Mouse (Mus musculus) kidney, adult 9 months (tissue): ENCODE measurements around the gene Ctsw.

ENCODE experiments used
- DNase-seq: peaks from one replicate; pipeline ENCODE4 v3.0.0; 2022

Gene Ctsw

DNA sequence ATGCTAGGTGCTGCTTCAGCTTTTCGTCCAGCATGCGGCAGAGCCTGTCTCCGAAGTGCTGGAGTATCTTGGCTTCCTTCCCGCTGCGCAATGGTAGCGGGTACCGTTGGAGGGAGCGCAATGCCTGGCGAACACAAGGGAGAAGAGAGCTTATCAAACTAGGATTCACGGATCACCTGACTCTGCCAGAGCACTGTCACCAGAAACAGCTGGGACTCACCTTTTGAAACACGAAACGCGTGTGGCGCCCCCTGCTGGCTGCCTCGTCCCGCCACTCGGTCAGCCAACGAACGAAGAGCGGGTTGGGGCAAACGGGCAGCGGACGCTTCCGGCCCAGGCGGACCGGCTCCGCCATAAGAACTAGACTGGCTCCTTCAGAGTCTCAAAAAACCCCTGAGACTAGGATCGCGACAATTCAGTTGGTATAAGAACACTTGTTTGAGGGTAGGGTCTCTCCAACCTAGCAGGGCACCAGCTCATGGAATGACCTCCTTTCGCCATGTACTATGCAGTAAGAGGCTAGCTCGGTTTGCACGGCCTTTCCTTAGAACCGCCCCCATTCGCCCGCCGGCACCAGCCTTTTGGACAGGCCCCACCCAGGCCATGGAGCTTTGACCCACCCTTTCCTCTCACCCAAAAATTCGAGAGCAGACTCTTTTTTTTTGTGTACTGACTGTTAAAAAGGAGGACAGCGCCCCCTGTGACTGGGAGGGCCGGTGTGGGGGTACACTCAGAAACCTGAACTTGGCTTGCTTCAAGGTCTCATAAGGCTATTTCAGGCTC, 19.7 kb upstream of the Ctsw start, which contains the start of gene Mus81:
Gene Mus81 (minus strand): TSS at position 635 of the 783 bp plus-strand sequence.
- peak; percentile 99 for DNase-seq

DNA sequence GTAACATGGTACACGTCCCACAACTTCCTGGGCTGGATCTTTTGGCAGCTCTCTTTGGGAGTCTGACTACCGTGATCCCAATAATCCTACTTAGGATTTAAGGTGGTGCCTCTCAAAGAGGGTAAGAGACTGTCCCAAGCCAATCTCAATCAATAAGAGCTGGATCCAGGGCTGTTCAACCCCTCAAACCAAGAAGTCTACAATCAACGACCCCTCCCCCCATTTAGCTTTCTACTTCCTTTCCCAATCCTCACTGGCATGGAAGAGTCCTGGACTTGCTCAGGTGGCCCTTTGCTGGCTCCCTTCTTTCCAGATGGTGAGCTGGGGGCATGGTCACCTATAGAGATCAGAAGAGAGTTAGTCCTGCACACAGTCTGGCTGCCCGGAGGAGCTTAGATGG, 18.5 kb upstream of the Ctsw start:
- no peak for DNase-seq

DNA sequence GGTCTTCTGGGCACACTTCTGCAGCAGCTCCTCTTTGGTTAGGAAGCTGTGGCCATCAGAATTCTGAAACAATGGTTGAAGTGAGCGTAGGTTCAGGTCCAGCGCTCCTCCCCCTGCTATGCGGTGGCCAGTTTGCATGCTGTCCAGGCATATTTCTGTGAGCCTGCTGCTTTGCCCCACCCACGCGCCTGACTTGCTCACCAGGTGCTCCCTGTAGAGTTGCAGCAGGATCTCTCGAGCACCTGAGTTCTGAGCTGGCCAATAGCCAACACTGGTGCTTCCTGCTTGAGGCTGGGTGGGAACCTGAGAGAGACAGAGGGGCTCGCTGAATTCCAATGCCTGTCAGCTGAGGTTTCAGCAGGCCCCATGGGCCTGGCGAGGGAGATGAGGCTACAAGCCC, 18.0 kb upstream of the Ctsw start:
- no peak for DNase-seq

DNA sequence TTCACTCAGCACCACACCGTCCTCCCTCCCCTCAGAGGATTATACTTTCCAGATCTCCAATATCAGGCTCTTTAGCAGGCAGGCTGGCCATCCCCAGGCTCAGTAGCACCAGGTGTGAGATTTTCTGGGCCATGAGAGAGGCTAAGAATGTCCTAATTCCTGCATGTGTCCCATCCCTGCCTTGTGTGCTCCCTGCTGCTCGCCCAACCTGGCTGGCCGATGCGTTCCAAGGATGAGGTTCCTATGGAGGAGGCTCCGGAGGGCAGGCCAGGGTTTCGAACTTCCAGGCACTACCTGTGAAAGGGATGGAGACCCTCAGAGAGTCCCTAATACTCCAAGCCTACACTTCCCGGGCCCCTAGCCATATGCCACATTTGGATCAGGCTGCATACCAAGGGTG, 17.5 kb upstream of the Ctsw start:
- no peak for DNase-seq

DNA sequence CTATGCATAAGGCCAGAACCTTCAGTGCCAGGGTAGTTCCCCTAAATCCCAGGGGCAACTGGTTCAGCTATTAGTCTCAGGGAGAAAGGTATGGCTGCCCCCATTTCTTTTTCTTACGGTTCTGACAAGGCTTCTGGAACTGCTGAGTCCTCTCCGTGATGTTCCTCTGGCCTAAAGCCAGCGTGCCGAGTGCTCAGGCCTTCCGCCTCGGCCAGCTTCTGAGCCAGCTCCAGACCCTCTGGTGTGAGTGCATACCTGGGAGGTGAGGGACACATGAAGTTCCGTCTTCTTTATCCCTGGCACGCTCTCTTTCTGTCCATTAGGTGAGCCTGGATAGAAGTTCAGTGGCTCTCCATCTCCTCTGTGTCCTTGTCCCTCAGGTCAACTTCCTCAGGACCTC, 17.1 kb upstream of the Ctsw start:
- no peak for DNase-seq

DNA sequence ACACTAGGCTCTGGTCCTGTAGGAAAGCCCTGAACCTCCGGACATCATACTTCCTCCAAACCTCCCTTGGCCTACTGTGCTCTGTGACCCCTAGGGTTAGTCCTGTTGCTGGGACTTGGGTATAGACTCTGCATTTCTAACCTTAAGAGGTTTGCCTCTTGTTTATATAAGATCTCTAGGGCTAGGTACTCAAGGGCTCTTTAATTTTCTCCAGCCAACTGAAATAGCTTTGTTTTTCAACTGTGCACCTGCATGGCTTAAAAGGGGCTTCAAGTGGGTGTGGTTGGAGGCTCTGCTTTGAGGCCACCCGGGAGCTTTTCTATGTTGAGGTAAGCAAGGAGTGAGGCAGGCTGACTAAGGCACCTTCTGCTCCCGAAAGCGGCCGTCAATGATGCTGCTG, 16.2 kb upstream of the Ctsw start:
- DNase-seq: no peak

DNA sequence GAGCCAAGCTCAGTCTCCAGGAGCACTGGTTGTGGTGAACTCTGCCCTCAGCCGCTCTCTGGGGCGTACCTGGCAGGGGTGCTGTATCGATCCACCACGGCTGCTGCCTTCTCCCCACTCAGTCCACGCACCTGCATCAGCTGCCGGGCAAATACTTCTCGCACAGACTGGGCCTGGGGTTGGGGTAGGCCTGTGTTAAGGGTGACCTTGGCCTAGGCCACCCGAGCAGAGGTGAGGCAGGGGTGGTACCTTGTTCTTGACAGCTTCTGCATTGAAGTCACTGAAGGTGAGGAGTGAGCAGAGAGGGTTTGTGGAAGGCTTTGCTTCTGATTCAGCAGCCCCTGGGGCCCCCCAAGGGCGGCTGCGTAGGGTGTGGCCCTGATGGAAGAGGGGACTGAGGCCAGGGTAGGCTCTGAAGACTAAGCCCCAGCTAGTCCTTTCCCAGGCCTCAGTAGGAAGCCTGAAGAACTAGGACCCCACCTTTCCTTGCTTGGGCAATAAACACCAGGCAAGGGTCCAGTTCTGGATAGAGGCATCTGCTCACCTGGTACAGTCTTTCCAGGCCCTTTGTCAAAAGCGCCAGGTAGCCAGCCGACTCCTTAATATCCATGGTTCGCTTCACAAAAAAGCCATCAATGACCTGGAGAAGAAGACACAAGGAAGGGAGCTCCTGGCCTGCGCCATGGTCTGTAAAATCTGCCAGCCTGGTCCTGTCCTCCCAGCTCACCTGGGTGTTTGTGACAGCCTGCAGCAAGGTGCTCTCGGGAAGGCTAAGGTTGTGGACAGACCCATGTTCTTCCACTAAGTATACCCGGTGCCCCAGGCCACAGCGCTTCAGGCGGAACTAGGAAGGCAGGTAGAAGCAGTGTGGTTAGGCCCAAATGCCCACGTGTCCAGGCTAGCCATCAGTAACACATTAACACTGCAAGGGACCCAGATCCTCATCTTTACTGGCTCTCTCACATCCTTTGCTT, 15.4 kb upstream of the Ctsw start:
- DNase-seq: no peak

DNA sequence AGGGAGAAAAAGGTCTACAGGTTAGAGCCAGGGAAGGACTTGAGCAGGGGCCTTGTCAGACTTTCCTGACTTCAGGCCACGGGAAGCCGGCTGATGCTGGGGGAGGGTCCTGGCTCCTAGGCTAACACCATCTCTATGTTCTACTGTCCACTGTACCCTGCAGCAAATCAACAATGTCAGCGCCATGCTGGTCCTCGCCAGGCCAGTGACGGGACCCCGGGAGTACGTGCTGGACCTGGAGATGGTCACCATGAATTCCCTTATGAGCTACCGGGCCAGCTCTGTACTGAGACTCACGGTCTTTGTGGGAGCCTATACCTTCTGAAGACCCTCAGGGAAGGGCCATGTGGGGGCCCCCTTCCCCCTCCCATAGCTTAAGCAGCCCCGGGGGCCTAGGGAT, 13.1 kb upstream of the Ctsw start:
- no peak for DNase-seq

DNA sequence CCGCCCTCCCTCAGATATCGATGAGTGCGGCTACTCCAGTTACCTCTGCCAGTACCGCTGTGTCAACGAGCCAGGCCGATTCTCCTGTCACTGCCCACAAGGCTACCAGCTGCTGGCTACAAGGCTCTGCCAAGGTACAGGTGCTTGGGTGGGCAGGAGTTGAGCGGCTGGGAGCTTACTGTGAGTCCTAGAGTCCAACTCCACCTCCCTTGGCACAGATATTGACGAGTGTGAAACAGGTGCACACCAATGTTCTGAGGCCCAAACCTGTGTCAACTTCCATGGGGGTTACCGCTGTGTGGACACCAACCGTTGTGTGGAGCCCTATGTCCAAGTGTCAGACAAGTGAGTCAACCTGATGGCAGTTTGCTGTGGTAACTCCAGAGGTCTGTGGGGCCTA, 11.7 kb upstream of the Ctsw start:
- no peak for DNase-seq

DNA sequence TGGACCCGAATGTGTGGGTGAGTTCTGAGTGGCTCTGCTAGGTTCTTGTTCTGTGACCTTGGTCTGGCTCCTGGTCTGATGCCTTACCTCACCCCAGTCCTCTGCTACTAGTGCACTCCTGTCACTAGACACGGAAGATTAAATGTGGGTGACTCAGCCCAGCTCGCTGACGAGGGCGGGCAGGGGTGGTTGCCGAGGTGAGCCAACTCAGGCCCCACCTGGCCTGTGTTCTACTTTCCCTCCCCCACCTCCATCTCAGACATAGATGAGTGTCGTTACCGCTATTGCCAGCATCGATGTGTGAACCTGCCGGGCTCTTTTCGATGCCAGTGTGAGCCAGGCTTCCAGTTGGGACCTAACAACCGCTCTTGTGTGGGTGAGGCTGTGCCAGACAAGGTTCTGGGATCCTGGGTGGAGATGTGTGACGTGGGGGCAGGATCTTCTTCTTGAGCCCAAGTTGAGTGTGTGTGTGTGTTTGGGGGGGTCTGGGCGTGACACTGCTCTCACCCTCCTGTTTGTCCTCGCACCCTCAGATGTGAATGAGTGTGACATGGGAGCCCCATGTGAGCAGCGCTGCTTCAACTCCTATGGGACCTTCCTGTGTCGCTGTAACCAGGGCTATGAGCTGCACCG, 9.5 kb upstream of the Ctsw start:
- DNase-seq: no peak

DNA sequence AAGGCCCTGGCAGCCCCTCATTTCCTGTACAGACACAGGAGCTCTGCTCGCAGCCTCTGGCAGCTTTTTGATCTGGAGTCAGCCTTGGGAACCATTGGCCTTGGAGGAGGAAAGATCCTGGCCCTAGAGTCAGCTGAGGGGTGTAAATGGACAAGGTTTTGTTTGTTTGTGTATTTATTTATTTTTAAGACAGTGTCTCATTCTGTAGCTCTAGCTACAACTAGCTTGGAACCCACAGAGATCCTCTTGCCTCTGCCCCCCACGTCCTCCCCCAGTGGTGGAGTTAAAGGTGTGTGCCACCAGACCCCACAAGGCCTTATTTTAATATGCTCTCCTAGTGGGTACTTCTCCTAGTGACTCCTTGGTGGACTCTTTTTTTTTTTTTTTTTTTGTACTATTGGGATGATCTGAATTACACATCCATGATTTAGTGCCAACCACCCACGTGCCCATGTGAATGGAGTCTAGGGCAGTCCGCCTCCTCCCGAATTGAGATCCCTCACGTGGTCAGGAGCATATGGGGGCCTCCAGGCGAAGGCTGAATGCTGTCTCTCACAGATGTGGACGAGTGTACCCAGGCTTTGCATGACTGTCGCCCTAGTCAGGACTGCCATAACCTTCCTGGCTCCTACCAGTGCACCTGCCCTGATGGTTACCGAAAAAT, 8.8 kb upstream of the Ctsw start:
- no peak for DNase-seq

DNA sequence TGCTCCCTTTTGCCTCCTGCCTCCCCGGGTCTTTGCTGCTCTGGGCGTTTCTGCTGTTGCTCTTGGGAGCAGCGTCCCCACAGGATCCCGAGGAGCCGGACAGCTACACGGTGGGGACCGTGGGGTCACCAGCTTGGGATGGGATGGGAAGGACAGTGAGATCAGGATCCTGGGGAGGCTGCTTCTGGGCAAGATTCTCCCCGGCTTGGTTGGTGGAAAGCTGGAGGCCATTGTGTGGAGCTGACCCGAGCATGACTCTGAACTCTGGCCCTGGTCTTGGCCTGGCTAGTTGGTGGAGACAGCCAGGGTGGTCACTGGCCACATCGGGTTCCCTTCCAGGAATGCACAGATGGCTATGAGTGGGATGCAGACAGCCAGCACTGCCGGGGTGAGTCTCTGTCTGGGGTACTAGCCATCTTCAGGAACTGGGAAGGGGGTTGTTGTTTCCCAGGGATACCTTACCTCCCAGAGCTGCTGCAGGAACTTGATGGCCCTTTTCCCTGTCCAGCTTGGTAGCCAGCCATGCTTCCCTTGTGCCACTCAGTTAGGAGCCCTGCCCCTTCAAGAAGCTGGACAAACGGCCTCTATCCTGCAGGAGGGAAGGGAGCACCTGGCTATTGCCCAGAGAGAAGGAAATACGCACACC, 6.9 kb upstream of the Ctsw start:
- no peak for DNase-seq

- no peak for DNase-seq
These were observed 6.2 kb upstream of the Ctsw start for GRCm38 (mm10) chr19:5474281-5475068.

- DNase-seq: peak; percentile 75
These were observed 5.4 kb upstream of the Ctsw start, which contains the start of gene Efemp2 for GRCm38 (mm10) chr19:5473720-5474119. Efemp2 (plus strand) TSS chr19:5473954.

GRCm38 (mm10) chr19:5472857-5473256, 4.5 kb upstream of the Ctsw start:
- no peak for DNase-seq

GRCm38 (mm10) chr19:5471846-5472245, 3.5 kb upstream of the Ctsw start:
- DNase-seq: no peak

GRCm38 (mm10) chr19:5466916-5467500, 1.3 kb downstream of the Ctsw start:
- DNase-seq: no peak

DNA sequence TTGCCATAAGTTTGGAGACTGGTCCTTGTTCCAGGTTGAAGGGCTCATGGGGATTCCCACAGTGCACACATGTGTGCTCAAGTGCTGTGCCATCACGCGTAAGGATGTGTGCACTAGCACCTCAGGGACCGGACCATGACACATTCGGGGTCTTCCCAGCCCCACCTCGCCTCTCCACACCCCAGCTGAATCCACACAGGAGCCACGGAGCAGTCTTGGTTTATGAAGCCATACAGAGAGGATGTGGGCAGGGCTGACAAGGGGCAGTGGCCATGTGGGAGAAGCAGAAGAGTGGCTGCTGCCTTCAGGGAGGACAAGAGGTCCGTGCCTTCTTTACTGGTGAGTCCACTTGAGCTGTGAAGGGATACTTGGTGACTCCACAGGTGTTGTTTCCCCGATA, 3.3 kb downstream of the Ctsw start:
- no peak for DNase-seq

DNA sequence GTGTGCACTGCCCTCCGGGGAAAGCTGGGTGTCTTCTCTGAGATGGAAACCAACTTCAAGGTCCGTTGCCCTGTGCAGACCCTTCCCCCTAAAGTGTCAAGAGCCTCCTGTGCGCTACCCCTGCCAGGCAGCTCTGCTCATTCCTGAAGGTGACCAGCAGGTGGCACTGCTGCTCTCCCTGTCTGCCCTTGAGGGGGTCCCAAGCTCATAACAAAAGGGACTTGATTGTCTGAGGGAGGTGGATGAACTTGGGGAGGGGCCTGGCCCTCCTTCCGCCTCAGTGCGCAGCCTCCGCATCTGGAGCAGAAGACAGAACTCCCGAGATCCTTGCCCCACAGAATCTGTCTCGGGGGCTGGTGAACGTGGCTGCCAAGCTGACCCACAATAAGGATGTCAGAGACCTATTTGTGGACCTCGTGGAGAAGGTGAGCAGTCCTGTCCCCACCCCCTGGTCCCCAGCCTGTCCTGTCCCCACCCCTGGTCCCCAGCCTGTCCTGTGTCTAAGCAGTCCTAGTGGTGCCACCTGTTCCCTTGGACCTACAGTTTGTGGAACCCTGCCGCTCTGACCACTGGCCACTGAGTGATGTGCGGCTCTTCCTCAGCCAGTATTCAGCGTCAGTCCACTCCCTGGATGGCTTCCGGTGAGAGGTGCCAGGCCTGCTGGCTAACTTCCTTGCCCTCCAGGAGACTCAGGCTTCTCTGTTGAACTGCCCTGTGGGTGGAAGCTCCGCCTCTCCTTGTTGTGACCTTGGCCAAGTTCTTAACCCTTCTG, 4.3 kb downstream of the Ctsw start:
- peak; percentile 57 for DNase-seq

- DNase-seq: no peak
These were observed 5.1 kb downstream of the Ctsw start for GRCm38 (mm10) chr19:5463212-5463611.
